Mouse (Mus musculus) gastrocnemius, postnatal 25 days (tissue): ENCODE data around the gene Sparcl1. TPM values are rescaled to one million over a fixed set of nuclear protein-coding genes. Genes with fewer than 3 reads are reported as not detected.

Source experiments
- DNase-seq: peaks from one replicate; pipeline ENCODE4 v3.0.0; 2022
- total RNA-seq, 2 experiments: library from RNA; stranded (reverse); gene quantifications; 1 replicate in 1 of 2; 2 replicates in 1 of 2; pipeline ENCODE4 v1.2.3; 2021

The Sparcl1 gene
- total RNA-seq, 2 experiments from 2014 or later = 106 to 110 TPM

DNA sequence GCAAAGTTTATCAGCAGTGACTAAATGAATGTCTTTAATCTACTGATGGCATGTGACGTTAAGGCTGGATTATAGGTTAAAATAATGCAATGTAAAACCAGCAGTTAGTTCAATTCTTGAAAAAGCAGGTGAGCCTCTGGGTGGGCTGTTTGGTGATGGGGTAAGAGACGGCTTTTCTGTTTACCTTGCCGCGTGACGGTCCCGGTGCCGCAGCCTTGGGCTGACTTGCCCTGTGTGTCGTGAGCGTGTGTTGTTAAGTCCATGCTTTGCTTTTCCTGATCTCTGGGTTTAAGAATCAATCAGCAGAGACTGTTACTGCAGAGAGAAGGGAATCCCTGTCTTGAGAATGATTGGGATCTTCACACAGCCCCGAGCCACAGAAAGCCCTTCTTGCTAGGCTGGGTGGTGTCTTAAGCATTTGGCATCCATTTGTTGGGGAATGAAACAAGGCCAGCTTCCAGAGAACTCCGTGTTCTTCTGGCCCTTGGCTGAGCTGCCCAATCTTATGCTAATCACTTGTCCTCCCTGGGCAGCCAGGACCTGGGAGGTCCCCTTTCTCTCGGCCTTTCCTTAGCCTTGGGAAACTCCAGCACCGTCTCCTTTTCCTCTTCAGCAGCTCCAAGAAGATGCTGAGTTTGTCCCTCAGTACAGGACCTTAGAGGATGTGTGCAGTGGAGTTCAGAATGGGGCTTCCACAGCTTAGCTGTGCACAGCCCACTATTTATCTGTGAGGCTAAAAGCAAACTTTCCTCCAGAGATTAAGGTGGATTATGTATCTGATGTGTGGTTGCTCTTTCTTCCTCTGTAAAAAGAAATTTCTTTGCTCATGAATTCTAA, 51.4 kb downstream of the Sparcl1 start:
- DNase-seq = peak; percentile 33

DNA sequence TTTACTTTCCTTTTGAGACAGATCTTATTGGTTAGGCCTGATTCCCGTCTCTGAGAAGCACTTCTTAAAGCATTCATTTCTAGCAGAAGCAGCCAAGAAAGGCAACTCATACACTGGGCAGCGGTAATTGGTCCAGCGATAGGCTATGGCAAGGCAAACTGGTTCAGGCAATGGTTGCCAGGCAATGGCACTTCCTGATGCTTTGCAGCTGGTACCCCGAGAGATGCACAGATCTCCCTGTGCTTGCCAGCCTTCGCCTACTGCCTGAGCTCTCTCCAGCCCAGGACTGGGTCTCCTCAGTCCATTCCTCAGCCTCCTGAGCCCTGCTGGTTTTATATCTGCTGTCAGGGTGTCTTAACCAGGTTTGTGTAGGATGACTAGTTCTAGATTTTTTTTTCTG, 53.1 kb downstream of the Sparcl1 start:
- DNase-seq = no peak

DNA sequence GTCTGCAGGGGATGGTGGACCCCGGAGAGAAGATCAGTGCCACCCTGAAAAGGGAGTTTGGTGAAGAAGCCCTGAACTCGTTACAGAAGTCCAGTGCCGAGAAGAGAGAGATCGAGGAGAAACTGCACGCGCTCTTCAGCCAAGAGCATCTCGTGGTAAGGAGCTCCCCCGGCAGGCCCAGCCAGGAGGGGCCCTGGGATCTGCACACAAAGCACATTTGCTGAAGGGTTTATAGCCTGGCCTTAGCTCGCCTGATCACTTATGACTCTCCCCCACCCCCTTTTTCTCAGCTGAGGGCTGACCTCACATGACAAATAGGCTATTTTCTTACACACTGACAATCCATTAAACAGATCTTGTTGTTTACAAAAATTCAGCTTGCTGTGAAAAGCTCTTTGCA, 53.9 kb downstream of the Sparcl1 start:
- DNase-seq = no peak

DNA sequence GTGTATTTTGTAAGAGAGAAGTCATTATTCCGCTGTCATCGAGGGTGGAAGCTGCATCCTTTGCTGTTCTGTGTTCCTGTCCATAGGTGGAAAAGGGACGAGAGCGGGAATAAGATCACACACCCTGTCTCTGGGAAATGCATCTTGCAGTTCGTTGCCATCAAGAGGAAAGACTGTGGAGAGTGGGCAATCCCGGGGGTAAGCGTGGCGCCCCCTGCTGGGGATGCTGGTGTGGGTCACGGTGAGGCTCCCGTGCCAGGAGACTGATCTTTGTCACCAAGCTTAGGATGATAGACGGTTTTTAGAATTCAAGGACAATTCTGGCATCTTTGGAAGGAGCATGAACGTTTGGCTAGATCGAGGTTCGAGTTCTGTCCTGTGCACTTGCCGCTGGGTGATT, 55.5 kb downstream of the Sparcl1 start:
- DNase-seq = no peak

- no peak for DNase-seq
Measured at GRCm38 (mm10) chr5:104056295-104056694, 57.2 kb downstream of the Sparcl1 start.

DNA sequence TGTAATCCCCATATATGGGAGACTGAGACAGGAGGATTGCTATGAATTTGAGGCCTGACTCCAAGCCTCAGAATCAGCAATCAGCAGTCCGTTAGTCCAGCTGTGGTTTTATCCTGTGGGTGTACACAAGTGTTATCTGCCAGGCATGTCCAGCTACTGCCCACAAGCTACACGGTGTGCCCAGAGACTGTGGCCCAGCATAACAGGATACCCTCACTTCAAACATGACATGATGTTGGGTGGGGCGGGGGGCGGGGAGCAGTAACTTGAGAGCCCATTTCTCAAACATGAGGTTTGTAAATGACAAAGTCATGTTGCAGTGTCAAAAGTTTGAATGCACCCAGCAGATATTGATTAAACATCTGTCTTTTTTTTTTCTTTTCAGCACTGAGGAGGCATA, 57.7 kb downstream of the Sparcl1 start:
- DNase-seq = no peak

DNA sequence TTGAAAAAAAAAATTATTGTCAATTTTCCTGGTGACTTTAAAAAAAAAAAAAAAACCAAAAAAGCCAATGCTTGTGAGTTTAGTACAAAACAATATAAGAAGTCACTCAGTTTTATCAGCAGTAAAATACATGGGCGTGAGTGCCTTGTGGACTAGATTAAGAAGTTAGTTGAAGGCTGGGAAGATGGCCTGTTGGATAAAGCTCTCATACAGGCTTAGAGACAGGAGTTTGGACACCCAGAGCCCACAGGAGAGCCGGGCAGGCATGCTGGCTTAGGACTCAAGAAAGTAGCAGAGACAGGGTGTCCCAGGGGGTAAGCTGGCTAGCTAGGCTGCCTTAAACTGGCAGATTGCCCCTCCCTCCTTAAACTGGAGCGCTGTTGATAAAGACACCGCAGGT, 58.6 kb downstream of the Sparcl1 start:
- no peak for DNase-seq

DNA sequence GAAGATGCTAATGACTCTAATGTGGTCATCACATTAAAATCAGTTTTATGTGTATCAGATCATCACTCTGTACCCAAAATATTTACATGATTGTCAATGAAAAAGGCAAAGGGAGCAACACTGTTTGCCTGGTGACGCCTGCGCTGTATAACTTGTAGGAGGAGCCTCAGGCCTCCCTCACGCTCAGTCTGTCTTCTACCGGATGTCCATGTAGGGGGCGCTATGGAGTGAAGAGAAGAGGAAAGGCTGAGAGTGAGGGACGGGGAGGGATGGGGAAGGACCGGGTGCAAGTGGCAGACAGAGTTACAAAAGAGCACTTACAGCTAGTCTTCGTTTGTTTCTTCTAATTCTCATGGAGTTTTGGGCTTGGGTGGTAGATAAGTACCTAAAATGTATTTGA, 60.6 kb downstream of the Sparcl1 start:
- no peak for DNase-seq

GRCm38 (mm10) chr5:104048139-104048538, 65.4 kb downstream of the Sparcl1 start:
- no peak for DNase-seq

DNA sequence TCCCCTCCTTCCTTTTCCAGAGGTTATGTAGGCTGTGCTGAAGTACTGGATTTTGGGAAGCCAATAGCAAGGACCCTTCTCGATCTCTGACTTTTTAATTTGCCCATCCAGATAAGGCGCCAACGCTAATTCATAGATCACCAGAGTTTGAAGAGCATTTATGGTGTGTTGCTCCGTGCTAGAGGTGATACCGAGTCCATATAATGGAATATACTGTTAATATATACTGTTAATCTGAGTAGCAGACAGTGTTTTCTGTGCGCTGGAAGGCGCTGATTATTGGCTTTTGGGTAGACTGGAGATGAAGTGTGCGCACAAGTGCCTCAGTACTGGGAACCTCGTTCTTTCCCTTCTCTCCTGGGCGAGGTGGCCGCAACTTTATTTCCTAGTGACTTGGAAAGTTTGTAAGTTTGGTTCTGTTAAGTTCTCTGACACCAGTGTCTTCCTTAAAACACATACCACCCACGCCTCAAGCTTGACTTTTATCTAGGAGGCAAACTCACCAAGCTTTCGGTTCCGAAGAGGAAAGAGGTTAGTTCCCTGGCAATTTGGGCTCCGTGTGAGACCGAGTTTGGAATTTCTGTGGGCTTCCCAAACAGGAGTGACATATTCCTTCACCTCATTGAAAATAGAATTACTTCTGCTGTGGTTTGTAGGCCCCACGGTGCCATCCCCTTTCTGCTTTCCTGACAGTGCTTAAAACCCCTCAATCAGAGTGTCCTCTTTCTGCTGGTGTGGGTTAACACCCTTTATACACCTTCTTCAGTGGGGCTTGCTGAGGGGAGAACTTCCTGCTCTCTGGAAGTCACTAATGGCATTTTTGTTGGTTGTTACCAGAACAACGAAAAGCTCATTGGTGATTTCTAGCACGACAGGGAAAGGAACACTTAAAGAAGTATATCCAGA, 66.1 kb downstream of the Sparcl1 start:
- no peak for DNase-seq

DNA sequence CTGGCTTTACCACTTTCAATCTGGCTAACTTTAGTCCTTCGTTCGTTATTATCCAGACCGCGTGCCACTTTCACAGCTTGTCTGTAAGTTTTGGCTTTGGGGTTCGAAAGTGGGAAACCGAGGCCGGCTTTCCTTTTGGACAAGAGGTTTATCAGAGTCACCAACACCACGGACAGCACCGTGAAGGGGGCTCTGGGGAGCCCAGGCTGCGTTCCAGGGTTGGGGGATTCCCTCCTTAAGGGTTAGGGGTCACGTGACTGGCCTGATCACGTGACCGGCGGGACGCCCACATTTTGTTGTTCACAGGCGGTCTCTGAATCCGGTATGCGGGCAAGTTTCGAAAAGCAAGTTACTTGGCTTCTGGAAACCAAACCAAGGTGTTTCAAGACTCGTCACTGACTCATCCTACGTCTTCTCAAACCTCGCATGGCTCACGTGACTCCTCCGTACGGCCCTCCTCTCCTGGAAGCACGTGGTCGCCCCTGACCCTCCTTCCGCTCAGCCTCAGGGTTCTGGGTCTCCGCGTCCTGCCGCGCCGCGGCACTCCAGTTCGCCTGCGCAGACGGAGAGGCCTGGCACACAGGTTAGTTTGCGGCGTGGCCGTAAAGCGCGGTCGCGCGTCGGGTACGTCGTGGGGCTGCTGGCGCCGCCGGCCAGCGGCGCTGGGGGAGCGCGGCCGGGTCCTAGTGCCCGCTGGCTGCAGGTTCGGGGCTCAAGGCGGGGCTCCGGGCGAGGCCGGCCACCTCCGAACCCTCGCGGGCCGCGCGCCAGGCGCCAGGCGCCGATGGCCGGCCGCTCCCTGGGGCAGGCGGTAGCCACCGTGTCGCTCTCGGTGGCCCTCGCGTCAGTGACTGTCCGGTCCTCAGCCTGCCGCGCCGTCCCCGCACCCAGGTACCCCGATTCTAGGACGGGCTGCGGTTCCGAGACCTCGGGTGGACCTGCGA, 67.0 kb downstream of the Sparcl1 start, which contains the start of gene Nudt9:
Gene Nudt9, plus strand, starts transcription at position 51 of the 944 bp plus-strand sequence.
- peak; percentile 97 for DNase-seq

DNA sequence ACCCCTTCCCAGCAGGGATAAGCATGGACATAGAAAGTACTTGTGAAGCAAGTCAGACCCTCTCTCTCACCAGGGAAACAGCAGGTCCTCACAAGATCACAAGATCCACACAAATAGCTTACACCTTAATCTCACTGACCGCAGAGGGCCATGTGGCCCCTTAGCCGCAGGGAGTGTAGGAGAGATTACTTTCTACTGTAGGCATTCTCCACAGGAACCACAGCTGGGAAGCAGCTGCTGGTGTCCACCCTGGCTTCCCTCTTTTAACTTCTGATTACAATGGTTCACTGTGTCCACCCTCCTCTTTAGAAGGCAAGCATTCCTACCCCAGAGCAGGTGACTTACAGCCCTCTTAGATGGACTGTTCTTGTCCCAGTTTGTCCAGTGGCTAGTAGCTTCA, 69.8 kb downstream of the Sparcl1 start:
- no peak for DNase-seq

DNA sequence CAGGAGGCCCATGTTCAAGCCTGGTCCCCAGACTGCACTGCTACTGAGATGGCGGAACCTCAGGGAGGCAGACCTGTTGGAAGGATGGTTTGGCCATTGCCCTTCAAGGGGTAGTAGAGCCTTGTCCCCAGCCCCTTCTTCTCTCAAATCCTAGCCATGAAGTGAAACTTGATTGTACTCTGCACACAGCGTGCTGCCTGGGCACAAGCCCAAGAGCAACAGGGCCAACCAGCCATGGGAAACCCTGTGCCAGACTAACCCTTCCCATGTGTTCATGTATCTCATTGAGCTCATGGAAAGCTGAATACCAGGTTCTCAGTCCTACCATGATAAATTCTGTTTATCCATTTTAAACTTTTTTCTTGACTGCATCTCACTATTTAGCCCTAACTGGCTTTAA, 70.6 kb downstream of the Sparcl1 start:
- no peak for DNase-seq

GRCm38 (mm10) chr5:104039154-104039932, 74.2 kb downstream of the Sparcl1 start:
- DNase-seq = no peak

- no peak for DNase-seq
Measured at GRCm38 (mm10) chr5:104036686-104037085, 76.8 kb downstream of the Sparcl1 start.

- no peak for DNase-seq
Measured at GRCm38 (mm10) chr5:104035824-104036223, 77.7 kb downstream of the Sparcl1 start.

DNA sequence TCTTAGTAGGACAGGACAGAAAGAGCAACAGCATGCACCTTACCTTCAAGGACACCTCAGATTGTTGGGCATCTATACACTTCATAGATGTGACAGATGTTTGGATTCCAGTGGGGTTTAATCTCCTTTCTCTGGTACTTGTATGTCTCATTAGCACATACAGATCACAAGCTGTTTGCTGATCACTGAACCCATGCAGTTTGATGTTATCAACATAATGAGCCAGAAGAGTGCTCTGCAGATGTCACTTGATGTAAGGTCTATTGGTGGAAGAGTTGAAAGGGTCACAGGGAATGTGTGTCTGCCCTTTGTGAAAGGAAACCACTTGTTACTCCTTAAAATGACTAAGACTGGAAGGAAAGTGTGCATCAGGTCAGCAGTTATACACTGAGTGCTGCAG, 78.5 kb downstream of the Sparcl1 start:
- DNase-seq = no peak

- DNase-seq = no peak
Measured at GRCm38 (mm10) chr5:104032434-104033097, 81.0 kb downstream of the Sparcl1 start.
